Mouse (Mus musculus) neural tube, embryonic 10.5 days (tissue): Measurements from ENCODE around the gene Dand5.

ENCODE experiments used
- DNase-seq: peaks from one replicate; pipeline ENCODE4 v3.0.0-alpha.2; 2017; ENCODE audit warnings: low spot score; ENCODE audit errors: extremely low spot score

The Dand5 gene

GRCm38 (mm10) chr8:84784681-84785505 is 37.7 kb downstream of the Dand5 start:
- peak; percentile 62 for DNase-seq

GRCm38 (mm10) chr8:84783919-84784581 is 38.6 kb downstream of the Dand5 start:
- DNase-seq = peak; percentile 67

GRCm38 (mm10) chr8:84783198-84783918 is 39.3 kb downstream of the Dand5 start:
- DNase-seq = no peak

GRCm38 (mm10) chr8:84782680-84783079 is 39.9 kb downstream of the Dand5 start:
- peak; percentile 56 for DNase-seq

GRCm38 (mm10) chr8:84781686-84782505 is 40.7 kb downstream of the Dand5 start:
- peak; percentile 49 for DNase-seq

GRCm38 (mm10) chr8:84780949-84781680 is 41.5 kb downstream of the Dand5 start:
- peak; percentile 55 for DNase-seq

GRCm38 (mm10) chr8:84780225-84780555 is 42.4 kb downstream of the Dand5 start:
- no peak for DNase-seq

GRCm38 (mm10) chr8:84779519-84780224 is 43.0 kb downstream of the Dand5 start:
- DNase-seq = peak; percentile 61

- peak; percentile 49 for DNase-seq
Measured at GRCm38 (mm10) chr8:84778638-84779380, 43.8 kb downstream of the Dand5 start.

- DNase-seq = peak; percentile 51
Measured at GRCm38 (mm10) chr8:84777899-84778637, 44.6 kb downstream of the Dand5 start.

- no peak for DNase-seq
Measured at GRCm38 (mm10) chr8:84776569-84776968, 46.1 kb downstream of the Dand5 start.

GRCm38 (mm10) chr8:84775621-84776113 is 47.0 kb downstream of the Dand5 start:
- DNase-seq = no peak

- DNase-seq = peak; percentile 48
Measured at GRCm38 (mm10) chr8:84775105-84775591, 47.5 kb downstream of the Dand5 start.

GRCm38 (mm10) chr8:84774473-84774911 is 48.1 kb downstream of the Dand5 start:
- DNase-seq = peak; percentile 48

GRCm38 (mm10) chr8:84773833-84774232 is 48.8 kb downstream of the Dand5 start:
- peak; percentile 43 for DNase-seq

GRCm38 (mm10) chr8:84773304-84773703 is 49.3 kb downstream of the Dand5 start:
- no peak for DNase-seq

GRCm38 (mm10) chr8:84772628-84773027 is 50.0 kb downstream of the Dand5 start:
- no peak for DNase-seq

- peak; percentile 67 for DNase-seq
Measured at GRCm38 (mm10) chr8:84771941-84772378, 50.7 kb downstream of the Dand5 start.
